Mouse (Mus musculus): ENCODE data around the gene Lhfpl2. TPM values are rescaled to one million over a fixed set of nuclear protein-coding genes. Genes with fewer than 3 reads are reported as not detected.

Lhfpl2 gene
- polyA plus RNA-seq, 1 experiment: not detected

GRCm38 (mm10) chr13:94050782-94051181 lies 6.8 kb upstream of the Lhfpl2 start:
- Histone ChIP-seq H3K4me3 (ENCODE audit: insufficient read depth, low read depth, low read length) (no peak overlapping the region), H3K4me1 (ENCODE audit: control insufficient read depth, insufficient read depth, low read length) (no peaks in the 10 kb centered on the region), H3K27ac (ENCODE audit: insufficient read depth, low read depth, low read length) (no peak overlapping the region)
- TF ChIP-seq POLR2A (IDR thresholded peaks at IDR 0.05; ENCODE audit: insufficient read depth, low read depth, low read length) (no peak), CTCF (IDR thresholded peaks at IDR 0.05; ENCODE audit: insufficient read depth, low read depth, low read length) (no peak)
- 95% methylated on average over 3 of the region's 3 CpGs for WGBS

DNA sequence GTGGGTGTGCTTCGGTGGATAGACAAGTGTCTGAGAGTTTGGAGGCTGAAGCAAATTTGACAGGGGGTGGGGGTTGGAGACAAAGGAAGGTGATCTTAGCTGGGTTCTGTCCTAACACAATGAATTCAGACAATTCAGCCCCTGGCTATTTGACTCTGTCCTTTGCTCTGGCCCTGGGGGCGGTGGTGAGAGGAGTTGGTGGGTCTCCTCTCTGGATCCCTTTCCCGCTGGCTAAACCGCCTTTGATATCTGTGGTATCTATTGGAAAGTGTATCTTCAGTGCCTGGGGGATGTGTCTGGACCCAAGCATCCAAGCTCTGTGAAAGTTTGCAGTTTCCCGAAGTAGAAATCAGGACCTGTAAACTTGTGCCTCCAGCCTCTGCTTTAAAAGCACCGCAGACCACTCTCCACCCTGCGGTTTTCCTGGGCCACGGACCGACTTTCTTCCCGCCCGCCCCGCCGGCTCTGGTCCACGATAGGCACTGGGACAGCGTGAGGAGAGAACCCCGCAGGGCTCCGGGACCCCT lies 497 bp upstream of the Lhfpl2 start:
- no peak for TF ChIP-seq POLR2A (IDR thresholded peaks at IDR 0.05; ENCODE audit: insufficient read depth, low read depth, low read length)
- TF ChIP-seq CTCF (IDR thresholded peaks at IDR 0.05; ENCODE audit: insufficient read depth, low read depth, low read length): no peak
- Histone ChIP-seq H3K4me3 (ENCODE audit: insufficient read depth, low read depth, low read length) (peak overlapping the region; percentile 66), H3K4me1 (ENCODE audit: control insufficient read depth, insufficient read depth, low read length) (peaks cover 8% of the 10 kb centered on the region), H3K27ac (ENCODE audit: insufficient read depth, low read depth, low read length) (no peak overlapping the region)
- 12% methylated on average over 17 of the region's 17 CpGs for WGBS

- Histone ChIP-seq H3K27ac (ENCODE audit: insufficient read depth, low read depth, low read length) (no peak overlapping the region), H3K4me1 (ENCODE audit: control insufficient read depth, insufficient read depth, low read length) (peaks cover 18% of the 10 kb centered on the region), H3K4me3 (ENCODE audit: insufficient read depth, low read depth, low read length) (no peak overlapping the region)
- WGBS: 58% methylated on average over 6 of the region's 6 CpGs
- TF ChIP-seq CTCF (IDR thresholded peaks at IDR 0.05; ENCODE audit: insufficient read depth, low read depth, low read length) (no peak), POLR2A (IDR thresholded peaks at IDR 0.05; ENCODE audit: insufficient read depth, low read depth, low read length) (no peak)
Measured at GRCm38 (mm10) chr13:94058642-94059222, 1.1 kb downstream of the Lhfpl2 start.

DNA sequence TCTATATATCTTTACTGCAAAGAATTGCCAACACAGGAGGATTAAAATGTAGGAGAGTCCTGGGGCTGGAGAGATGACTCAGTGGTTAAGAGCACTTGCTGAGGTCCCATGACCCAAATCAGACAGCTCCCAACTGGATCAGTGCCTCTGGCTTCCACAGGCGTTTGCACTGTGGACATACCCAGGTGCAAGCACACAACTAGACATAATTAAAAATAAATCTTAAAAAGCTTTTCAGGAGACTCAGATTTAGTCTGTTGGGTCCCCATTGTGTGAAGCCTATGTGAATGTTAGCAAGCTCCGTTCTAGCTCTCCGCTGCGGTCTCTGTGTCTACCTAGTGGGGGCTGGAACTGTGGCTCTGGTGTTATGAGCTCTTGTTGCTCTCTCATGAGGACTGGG lies 1.8 kb downstream of the Lhfpl2 start:
- H3K4me1 ChIP-seq (ENCODE audit: control insufficient read depth, insufficient read depth, low read length): peaks cover 18% of the 10 kb centered on the region
- TF ChIP-seq CTCF (IDR thresholded peaks at IDR 0.05; ENCODE audit: insufficient read depth, low read depth, low read length): no peak
- no peak for TF ChIP-seq POLR2A (IDR thresholded peaks at IDR 0.05; ENCODE audit: insufficient read depth, low read depth, low read length)
- 95% methylated on average over 4 of the region's 4 CpGs for WGBS

GRCm38 (mm10) chr13:94059778-94060177 lies 2.2 kb downstream of the Lhfpl2 start:
- no peak overlapping the region for H3K27ac ChIP-seq (ENCODE audit: insufficient read depth, low read depth, low read length)
- no peak for TF ChIP-seq POLR2A (IDR thresholded peaks at IDR 0.05; ENCODE audit: insufficient read depth, low read depth, low read length)
- peak; percentile 30; the same call in 1 of the 2 replicates for TF ChIP-seq CTCF (IDR thresholded peaks at IDR 0.05; ENCODE audit: insufficient read depth, low read depth, low read length)
- no peak overlapping the region for H3K4me3 ChIP-seq (ENCODE audit: insufficient read depth, low read depth, low read length)
- H3K4me1 ChIP-seq (ENCODE audit: control insufficient read depth, insufficient read depth, low read length): peaks cover 22% of the 10 kb centered on the region
- WGBS: 88% methylated on average over 6 of the region's 6 CpGs

More for the DNA sequence above, 1.8 kb downstream of the Lhfpl2 start:
- Histone ChIP-seq H3K27ac (ENCODE audit: insufficient read depth, low read depth, low read length) (no peak overlapping the region), H3K4me3 (ENCODE audit: insufficient read depth, low read depth, low read length) (no peak overlapping the region)

- TF ChIP-seq POLR2A (IDR thresholded peaks at IDR 0.05; ENCODE audit: insufficient read depth, low read depth, low read length) (no peak), CTCF (IDR thresholded peaks at IDR 0.05; ENCODE audit: insufficient read depth, low read depth, low read length) (no peak)
- Histone ChIP-seq H3K4me1 (ENCODE audit: control insufficient read depth, insufficient read depth, low read length) (peaks cover 23% of the 10 kb centered on the region), H3K4me3 (ENCODE audit: insufficient read depth, low read depth, low read length) (no peak overlapping the region), H3K27ac (ENCODE audit: insufficient read depth, low read depth, low read length) (no peak overlapping the region)
- WGBS: 91% methylated on average over 3 of the region's 3 CpGs
Measured at GRCm38 (mm10) chr13:94060461-94060860, 2.9 kb downstream of the Lhfpl2 start.

- Histone ChIP-seq H3K27ac (ENCODE audit: insufficient read depth, low read depth, low read length) (no peak overlapping the region), H3K4me1 (ENCODE audit: control insufficient read depth, insufficient read depth, low read length) (peaks cover 23% of the 10 kb centered on the region), H3K4me3 (ENCODE audit: insufficient read depth, low read depth, low read length) (no peak overlapping the region)
- TF ChIP-seq CTCF (IDR thresholded peaks at IDR 0.05; ENCODE audit: insufficient read depth, low read depth, low read length) (no peak), POLR2A (IDR thresholded peaks at IDR 0.05; ENCODE audit: insufficient read depth, low read depth, low read length) (no peak)
- WGBS: 89% methylated on average over 9 of the region's 9 CpGs
Measured at GRCm38 (mm10) chr13:94061256-94061877, 3.8 kb downstream of the Lhfpl2 start.

DNA sequence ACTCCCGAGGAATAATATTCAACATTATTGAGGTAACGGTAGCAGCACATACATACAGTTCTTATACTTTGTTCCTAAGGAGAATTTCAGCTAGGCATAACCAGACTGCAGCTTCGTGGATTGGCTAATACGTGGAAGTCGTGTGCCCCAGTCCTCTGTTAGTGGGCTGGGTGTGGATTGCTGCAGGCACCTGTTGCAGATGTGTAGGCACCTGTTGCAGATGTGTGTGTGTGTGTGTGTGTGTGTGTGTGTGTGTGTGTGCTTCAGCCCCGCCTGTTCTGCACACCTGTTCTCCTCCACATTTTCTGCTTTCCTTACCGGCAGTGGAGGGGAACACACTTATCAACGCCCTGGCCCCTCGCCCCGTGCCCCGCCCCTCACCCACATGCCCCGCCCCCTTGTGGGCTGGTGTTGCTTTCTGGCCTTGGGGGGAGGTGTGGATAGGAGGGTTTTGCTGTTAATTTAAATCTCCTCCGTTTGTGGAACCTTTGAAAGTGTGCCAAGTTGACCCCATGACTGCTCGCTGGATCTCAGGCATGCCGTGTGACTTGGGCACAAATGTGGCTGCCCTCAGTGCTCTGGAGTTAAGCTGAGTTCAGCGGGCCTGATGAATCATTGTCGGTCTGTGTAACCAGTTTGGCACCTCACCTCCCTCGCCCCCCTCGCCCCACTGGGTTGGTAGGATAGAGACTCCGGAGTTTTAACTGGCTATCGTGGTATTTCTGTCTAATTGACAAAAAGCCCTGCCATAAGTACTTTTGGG lies 4.9 kb downstream of the Lhfpl2 start:
- Histone ChIP-seq H3K4me1 (ENCODE audit: control insufficient read depth, insufficient read depth, low read length) (peaks cover 23% of the 10 kb centered on the region), H3K4me3 (ENCODE audit: insufficient read depth, low read depth, low read length) (no peak overlapping the region), H3K27ac (ENCODE audit: insufficient read depth, low read depth, low read length) (no peak overlapping the region)
- no peak for TF ChIP-seq POLR2A (IDR thresholded peaks at IDR 0.05; ENCODE audit: insufficient read depth, low read depth, low read length)
- no peak for TF ChIP-seq CTCF (IDR thresholded peaks at IDR 0.05; ENCODE audit: insufficient read depth, low read depth, low read length)
- 25% methylated on average over 21 of the region's 21 CpGs for WGBS

- WGBS: 63% methylated on average over 8 of the region's 8 CpGs
- H3K27ac ChIP-seq (ENCODE audit: insufficient read depth, low read depth, low read length): no peak overlapping the region
- peaks cover 20% of the 10 kb centered on the region for H3K4me1 ChIP-seq (ENCODE audit: control insufficient read depth, insufficient read depth, low read length)
- TF ChIP-seq CTCF (IDR thresholded peaks at IDR 0.05; ENCODE audit: insufficient read depth, low read depth, low read length): no peak
- TF ChIP-seq POLR2A (IDR thresholded peaks at IDR 0.05; ENCODE audit: insufficient read depth, low read depth, low read length): no peak
- H3K4me3 ChIP-seq (ENCODE audit: insufficient read depth, low read depth, low read length): no peak overlapping the region
Measured at GRCm38 (mm10) chr13:94063156-94063555, 5.6 kb downstream of the Lhfpl2 start.
